Mouse (Mus musculus) mesoderm, embryonic 11.5 days (tissue): ENCODE measurements around the gene Tomm70a.

Source experiments
- DNase-seq: peaks from one replicate; pipeline ENCODE4 v3.0.0-alpha.2; 2012; ENCODE audit warnings: low read depth, low spot score

The Tomm70a gene

DNA sequence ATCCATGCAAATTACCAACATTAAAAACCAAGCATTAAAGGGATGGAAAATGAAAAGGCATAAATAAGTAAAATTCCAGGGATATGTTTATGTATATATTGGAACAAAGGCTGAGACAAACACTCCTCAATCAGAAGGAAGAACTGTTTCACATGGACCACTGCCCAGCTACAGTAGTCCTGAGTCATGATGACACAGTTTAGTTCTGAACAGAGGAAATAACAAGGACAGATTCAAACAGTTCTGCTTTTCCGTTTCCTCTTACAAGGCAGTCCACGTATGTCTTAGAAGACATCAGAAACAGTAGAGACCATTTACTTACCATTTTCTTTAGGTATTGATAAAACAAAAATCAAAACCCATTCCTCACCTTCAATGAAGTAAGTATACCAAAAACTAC, 68.0 kb downstream of the Tomm70a start:
- no peak for DNase-seq

DNA sequence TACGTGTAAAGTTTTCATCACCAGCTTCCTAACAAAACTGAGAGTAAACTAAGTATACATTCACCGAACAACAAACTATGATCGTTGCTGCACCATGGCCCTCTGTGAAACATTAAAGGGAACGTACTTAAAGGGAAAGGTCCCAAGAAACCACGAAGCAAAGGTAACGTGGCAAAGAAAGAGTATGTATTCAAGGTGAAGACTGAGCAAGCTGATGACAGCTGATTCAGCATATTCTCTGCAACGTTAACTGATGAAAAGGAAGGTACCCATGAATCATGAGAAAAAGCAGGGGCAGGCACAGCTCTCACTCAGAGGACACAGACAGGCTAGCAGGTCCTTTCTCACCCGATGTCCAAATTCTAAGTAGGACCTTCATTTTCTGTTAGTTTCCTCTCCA, 68.9 kb downstream of the Tomm70a start:
- DNase-seq = no peak

- no peak for DNase-seq
These were observed 69.7 kb downstream of the Tomm70a start for GRCm38 (mm10) chr16:57191214-57191613.

DNA sequence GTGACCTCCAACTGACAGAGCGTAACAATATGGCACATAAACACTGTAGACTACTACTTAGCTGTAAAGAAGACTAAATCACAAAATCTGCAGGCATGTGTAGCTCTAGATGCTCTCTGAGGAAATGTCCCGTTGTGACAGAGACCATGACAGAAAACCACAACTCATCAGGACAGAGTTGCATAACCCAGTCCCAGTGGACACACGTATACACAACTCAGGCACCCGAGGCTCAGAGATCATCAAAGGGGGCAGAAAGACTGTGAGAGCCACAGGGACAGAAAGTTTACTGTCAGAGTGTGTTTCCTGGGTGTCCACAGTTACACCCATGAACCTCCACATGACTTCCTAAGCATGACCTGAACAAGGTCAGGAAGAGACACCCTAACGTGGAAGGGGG, 75.1 kb downstream of the Tomm70a start:
- DNase-seq = no peak

DNA sequence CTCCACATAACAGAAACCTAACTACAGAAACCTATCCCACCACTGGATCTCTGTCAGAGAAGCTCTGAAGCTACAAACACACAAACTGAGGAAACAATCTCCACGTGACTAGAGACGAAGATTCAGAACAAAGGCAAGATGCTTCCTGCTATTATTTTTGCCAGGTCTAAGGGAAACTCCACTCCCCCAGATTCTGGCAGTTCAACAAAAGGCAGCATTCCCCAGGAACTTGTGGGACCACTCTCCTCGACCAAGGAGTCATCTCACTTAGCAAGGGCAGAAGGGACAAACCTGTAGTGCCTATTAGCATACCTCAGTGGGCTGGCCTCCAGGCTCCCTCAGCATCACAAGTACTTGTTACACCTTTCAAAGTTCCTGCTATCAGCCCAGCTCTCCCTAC, 75.8 kb downstream of the Tomm70a start:
- DNase-seq = no peak
